17 mouse cellular contexts compared by ENCODE assay signal in the genomic region with DNA sequence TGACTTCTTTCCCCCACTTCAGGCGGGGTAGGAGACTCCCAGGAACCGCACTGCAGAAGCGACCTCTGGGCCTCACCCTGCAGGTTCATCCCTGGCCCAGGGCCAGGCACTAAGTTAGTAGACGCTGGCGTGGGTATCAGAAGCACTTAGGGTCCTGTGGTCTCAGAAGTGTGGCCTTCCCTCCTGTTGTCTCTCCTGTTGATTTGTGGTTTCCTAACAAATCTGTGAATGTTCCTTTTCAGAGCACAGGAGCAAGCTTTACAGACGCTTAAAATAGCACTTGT. TPM values are rescaled to one million over a fixed set of nuclear protein-coding genes. Genes with fewer than 3 reads are reported as not detected.
DNase-seq lines count a peak whose midpoint lies in the region; ATAC-seq lines count a peak whose summit lies in the region.
"Had no signal": no experiment of that assay in that cellular context is flagged by ENCODE, and none has a peak within 500 bp of the region (broad histone marks: within the 10 kb centered on the region; RNA-seq: fewer than 3 reads in every experiment).

No protein-coding gene starts in this region.

- no peaks in the 10 kb centered on the region for H3K9me3 ChIP-seq in forebrain, embryonic 11.5 days (ENCODE audit: control insufficient read depth, low read length)
- no peaks in the 10 kb centered on the region for H3K9me3 ChIP-seq in hindbrain, embryonic 14.5 days (ENCODE audit: control insufficient read depth, low read length)
- H3K9me3 ChIP-seq in midbrain, embryonic 16.5 days (replicated peaks; ENCODE audit: control insufficient read depth, low read length, poor library complexity, severe bottlenecking) = no peaks in the 10 kb centered on the region
- H3K9me3 ChIP-seq: heart, embryonic 15.5 days had no signal

- no peak overlapping the region for H3K27ac ChIP-seq in forebrain, embryonic 11.5 days (ENCODE audit: low read depth, low read length)
- H3K27ac ChIP-seq in hindbrain, embryonic 14.5 days = no peak overlapping the region
- no peak overlapping the region for H3K27ac ChIP-seq in midbrain, embryonic 16.5 days (ENCODE audit: low read length)
- H3K27ac ChIP-seq: heart, embryonic 15.5 days had no signal

- peak overlapping the region; percentile 61 for H3K4me2 ChIP-seq in forebrain, embryonic 11.5 days (ENCODE audit: low read depth, low read length, severe bottlenecking)
- H3K4me2 ChIP-seq in hindbrain, embryonic 14.5 days (replicated peaks) = no peak overlapping the region
- H3K4me2 ChIP-seq in midbrain, embryonic 16.5 days (ENCODE audit: low read length) = no peak overlapping the region

- peak; percentile 45 for DNase-seq in embryo, embryonic 9.5 days (ENCODE audit: extremely low spot score)
- DNase-seq in embryo, embryonic 10 days (ENCODE audit: low spot score) = no peak
- DNase-seq in forebrain, embryonic 11.5 days (ENCODE audit: low spot score) = peak; percentile 55
- no peak for DNase-seq in hindbrain, embryonic 14.5 days (ENCODE audit: low spot score)
- no peak for DNase-seq in gastrocnemius, postnatal 25 days
- no peak for DNase-seq in layer of hippocampus, adult 9-11 months
- DNase-seq: cerebellum, adult 9-10 months; kidney, postnatal 10 days; layer of hippocampus, postnatal 36 days; lung, adult 18-20 months had no signal

- H3K4me1 ChIP-seq in forebrain, embryonic 11.5 days (replicated peaks; ENCODE audit: control insufficient read depth, insufficient read depth, low read length) = peaks cover 34% of the 10 kb centered on the region; the same call in 1 of the 2 replicates
- H3K4me1 ChIP-seq in hindbrain, embryonic 14.5 days (replicated peaks; ENCODE audit: control insufficient read depth, insufficient read depth, low read length) = peaks cover 7% of the 10 kb centered on the region; the same call in 1 of the 2 replicates
- peaks cover 17% of the 10 kb centered on the region for H3K4me1 ChIP-seq in midbrain, embryonic 16.5 days (ENCODE audit: control insufficient read depth, insufficient read depth, low read length)

- no peak for ATAC-seq in forebrain, embryonic 11.5 days (replicated peaks; ENCODE audit: low FRiP score)
- no peak for ATAC-seq in hindbrain, embryonic 14.5 days (ENCODE audit: low FRiP score)
- no peak for ATAC-seq in midbrain, embryonic 16.5 days
- no peak for ATAC-seq in granulocyte monocyte progenitor cell, adult 5-6 weeks (replicated peaks; ENCODE audit: poor library complexity, severe bottlenecking)

- peak overlapping the region; percentile 50 for H3K4me3 ChIP-seq in forebrain, embryonic 11.5 days (ENCODE audit: low read depth, low read length)
- peak overlapping the region; percentile 25 for H3K4me3 ChIP-seq in hindbrain, embryonic 14.5 days (replicated peaks; ENCODE audit: low read length)
- peak overlapping the region; percentile 32 for H3K4me3 ChIP-seq in midbrain, embryonic 16.5 days (ENCODE audit: low read depth, low read length)

- H3K27me3 ChIP-seq in forebrain, embryonic 11.5 days (ENCODE audit: control insufficient read depth, insufficient read depth, low read length) = peaks cover 94% of the 10 kb centered on the region
- H3K27me3 ChIP-seq in hindbrain, embryonic 14.5 days (ENCODE audit: control insufficient read depth, insufficient read depth, low read length) = peaks cover 97% of the 10 kb centered on the region
- H3K27me3 ChIP-seq in midbrain, embryonic 16.5 days (ENCODE audit: control insufficient read depth, insufficient read depth, low read depth, low read length) = peaks cover 57% of the 10 kb centered on the region

- H3K36me3 ChIP-seq in forebrain, embryonic 11.5 days (ENCODE audit: control insufficient read depth, insufficient read depth, low read length) = no peaks in the 10 kb centered on the region
- H3K36me3 ChIP-seq in hindbrain, embryonic 14.5 days (replicated peaks; ENCODE audit: control insufficient read depth, insufficient read depth) = no peaks in the 10 kb centered on the region
- no peaks in the 10 kb centered on the region for H3K36me3 ChIP-seq in midbrain, embryonic 16.5 days (ENCODE audit: control insufficient read depth, insufficient read depth, low read length)
- H3K36me3 ChIP-seq: heart, embryonic 15.5 days had no signal

- H3K9ac ChIP-seq in forebrain, embryonic 11.5 days (ENCODE audit: low read length) = peak overlapping the region; percentile 70
- H3K9ac ChIP-seq in hindbrain, embryonic 14.5 days = no peak overlapping the region
- 0 out of 2 replicates have a peak overlapping the region, but pooled peaks have one; percentile 44 for H3K9ac ChIP-seq in midbrain, embryonic 16.5 days (ENCODE audit: low read depth, low read length)
- H3K9ac ChIP-seq: heart, embryonic 15.5 days had no signal

- WGBS in forebrain, embryonic 11.5 days = 3% methylated on average over 6 of the region's 6 CpGs
- WGBS in hindbrain, embryonic 14.5 days = under 1% methylated on average over 6 of the region's 6 CpGs
- 0% methylated on average over 6 of the region's 6 CpGs for WGBS in midbrain, embryonic 16.5 days

RNA-seq across cellular contexts. Expression of gene Olig2, which starts 2.4 kb away (rescaled TPM):
- polyA plus RNA-seq in forebrain, embryonic 11.5 days (2014; fragmentation: Nextera tagmentation; extraction: Ambion mirVana) = 20.3 and 27.4 TPM in 2 replicates
- polyA plus RNA-seq in hindbrain, embryonic 14.5 days (2014; fragmentation: Nextera tagmentation; extraction: Ambion mirVana) = 10.9 and 14.1 TPM in 2 replicates
- 8.5 and 9.9 TPM in 2 replicates for polyA plus RNA-seq in midbrain, embryonic 16.5 days (2015; fragmentation: Nextera tagmentation; extraction: Ambion mirVana)
- not detected for total RNA-seq in gastrocnemius, postnatal 25 days (2021)
- total RNA-seq in granulocyte monocyte progenitor cell, adult 5-6 weeks (2014; fragmentation: Nextera tagmentation) = not detected in 2 replicates
- total RNA-seq in granulocyte monocyte progenitor cell, adult 5-6 weeks (2017) = not detected in 2 replicates
- total RNA-seq: gastrocnemius, adult 8-10 months; megakaryocyte progenitor cell, adult 5-6 weeks; MEL had no signal
- polyA plus RNA-seq: heart, embryonic 15.5 days; intestine, embryonic 14.5 days had no signal

RNA-seq across cellular contexts. Expression of gene Olig1, which starts 41.9 kb away (rescaled TPM):
- polyA plus RNA-seq in forebrain, embryonic 11.5 days (2014; fragmentation: Nextera tagmentation; extraction: Ambion mirVana) = 9.0 and 12.3 TPM in 2 replicates
- 93.4 and 118 TPM in 2 replicates for polyA plus RNA-seq in hindbrain, embryonic 14.5 days (2014; fragmentation: Nextera tagmentation; extraction: Ambion mirVana)
- polyA plus RNA-seq in midbrain, embryonic 16.5 days (2015; fragmentation: Nextera tagmentation; extraction: Ambion mirVana) = 94.2 and 131 TPM in 2 replicates
- total RNA-seq in gastrocnemius, postnatal 25 days (2021) = not detected
- total RNA-seq in granulocyte monocyte progenitor cell, adult 5-6 weeks (2014; fragmentation: Nextera tagmentation) = not detected in 2 replicates
- not detected in 2 replicates for total RNA-seq in granulocyte monocyte progenitor cell, adult 5-6 weeks (2017)
- total RNA-seq: gastrocnemius, adult 8-10 months; megakaryocyte progenitor cell, adult 5-6 weeks; MEL had no signal

Comparison
In these comparisons a context has a peak if more than half of its experiments do, and no peak if none do; other contexts are left out.
1. DNase-seq: peak in embryo, embryonic 9.5 days (single experiment) and forebrain, embryonic 11.5 days (single experiment); none in embryo, embryonic 10 days (single experiment), hindbrain, embryonic 14.5 days (single experiment), gastrocnemius, postnatal 25 days (single experiment) and layer of hippocampus, adult 9-11 months (single experiment).
2. Peak in every context shown above with its lines, with median percentiles within 50 percentile points of each other: H3K4me3 ChIP-seq.